Mouse (Mus musculus) thymus, adult 2 months (tissue): Measurements from ENCODE around the gene Ttc27.

ENCODE experiments used
- CTCF ChIP-seq: fragments of 200-500 bp; IDR thresholded peaks from 2 replicates; pipeline ENCODE4 v1.5.1; 2012; ENCODE audit warnings: mild to moderate bottlenecking, control low read depth, low read length, moderate library complexity, borderline replicate concordance; ENCODE audit not compliant: control insufficient read depth, poor library complexity, insufficient read depth; ENCODE audit errors: extremely low read depth
- POLR2A ChIP-seq: fragments of 200-500 bp; IDR thresholded peaks from 2 replicates; pipeline ENCODE4 v1.6.1; 2012; ENCODE audit warnings: mild to moderate bottlenecking, low read length, control low read depth, moderate library complexity; ENCODE audit not compliant: control insufficient read depth, poor library complexity, insufficient read depth; ENCODE audit errors: extremely low read depth

DNA sequence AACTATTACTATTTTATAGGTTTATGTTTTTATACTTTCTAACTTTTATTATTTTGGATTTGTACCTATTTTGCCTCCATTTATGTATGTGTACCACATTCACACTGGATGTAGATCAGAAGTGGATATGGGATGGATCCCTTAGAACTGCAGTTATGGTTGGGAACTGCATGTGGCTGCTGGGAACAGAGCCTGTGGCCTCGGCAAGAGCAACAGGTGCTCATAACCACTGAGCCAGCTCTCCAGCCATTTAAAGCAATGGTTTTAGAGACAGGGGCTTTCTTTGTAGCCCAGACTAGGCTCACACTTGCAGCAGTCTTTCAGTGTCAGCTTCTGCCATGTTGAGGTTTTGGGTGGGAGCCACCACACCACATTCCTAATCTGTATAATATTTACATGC is 32.1 kb downstream of the Ttc27 start:
- no peak for TF ChIP-seq CTCF
- no peak for TF ChIP-seq POLR2A
